Mouse (Mus musculus) heart, adult 9 months (tissue): ENCODE results near the gene Snapc2.
"Not testable (repeated sequence)": the region's sequence is repeated elsewhere in the genome, so short reads cannot be mapped to it uniquely, and the experiment has no call there.

ENCODE experiments used
- DNase-seq, 2 experiments: peaks; one replicate each; pipeline ENCODE4 v3.0.0; 2022; ENCODE audit warnings: low spot score in 2 of 2

The Snapc2 gene

DNA sequence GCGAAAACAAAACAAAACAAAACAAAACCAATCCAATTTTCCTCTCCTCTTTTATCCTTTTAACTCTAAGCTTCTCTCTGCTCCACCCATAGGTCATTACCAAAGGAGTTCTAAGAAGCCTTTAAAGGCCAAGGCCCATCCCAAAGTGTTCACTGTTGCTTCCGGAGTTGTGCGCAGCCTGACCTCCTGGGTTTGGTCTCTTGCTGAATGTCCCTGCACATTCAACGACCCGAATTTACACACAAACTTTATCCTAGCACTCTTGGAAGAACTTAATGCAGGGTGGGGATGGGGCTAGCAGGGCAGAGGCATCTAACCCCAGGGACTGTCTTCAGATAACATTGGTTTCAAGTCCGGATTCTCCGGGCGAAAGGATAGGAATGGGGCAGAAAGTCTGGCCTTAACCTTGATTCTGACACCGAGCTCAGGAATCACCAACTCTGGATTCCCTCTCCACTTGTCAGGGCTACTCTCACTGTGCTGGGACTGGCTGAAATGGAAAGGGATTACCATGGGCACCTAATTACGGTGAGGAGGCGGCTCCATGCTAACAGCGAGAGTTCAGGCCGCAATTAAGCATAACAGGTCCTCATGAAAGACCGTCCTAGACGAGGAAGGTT is 15.0 kb upstream of the Snapc2 start:
- DNase-seq, result peak in 1 of 2 experiments; percentile 35

DNA sequence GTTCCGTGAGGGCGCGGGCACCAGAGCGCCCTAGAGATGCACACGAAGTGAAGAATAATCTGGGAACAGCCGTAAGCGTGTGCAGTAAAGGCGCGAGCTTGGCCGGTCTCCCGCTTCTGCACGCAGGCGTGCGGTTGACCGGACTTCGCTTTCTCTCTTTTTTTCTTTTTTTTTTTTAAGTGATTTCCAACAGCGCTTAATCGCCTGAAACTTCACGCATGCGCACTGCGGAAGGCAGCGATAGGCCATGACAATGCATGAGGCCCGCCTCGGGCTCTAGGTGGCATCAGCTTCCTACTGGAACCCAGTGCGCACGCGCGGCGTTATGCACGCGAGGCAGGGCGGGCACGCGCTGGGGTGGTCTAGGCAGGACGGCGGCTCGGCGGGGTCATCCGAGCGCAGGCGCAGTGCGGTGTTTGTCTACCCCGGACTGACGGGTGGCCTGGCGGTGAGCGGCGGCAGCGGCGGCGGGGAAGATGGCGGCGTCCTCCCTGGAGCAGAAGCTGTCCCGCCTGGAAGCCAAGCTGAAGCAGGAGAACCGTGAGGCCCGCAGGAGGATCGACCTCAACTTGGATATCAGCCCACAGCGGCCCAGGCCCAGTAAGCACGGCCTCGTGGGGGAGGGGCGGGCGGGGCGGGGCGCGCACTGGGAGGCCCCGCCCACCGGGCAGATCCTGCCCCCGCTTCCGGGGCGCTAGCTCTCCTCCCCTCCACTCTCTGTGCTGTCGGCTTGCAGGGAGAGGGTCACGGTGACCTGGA is 14.3 kb upstream of the Snapc2 start, which contains the start of the genes Map2k7 and Gm49320:
TSS of gene Map2k7 (plus strand) at position 307 of the 759 bp plus-strand sequence.
TSS of gene Gm49320 (plus strand) at position 432 of the 759 bp plus-strand sequence.
- DNase-seq, result peak; percentile 100

DNA sequence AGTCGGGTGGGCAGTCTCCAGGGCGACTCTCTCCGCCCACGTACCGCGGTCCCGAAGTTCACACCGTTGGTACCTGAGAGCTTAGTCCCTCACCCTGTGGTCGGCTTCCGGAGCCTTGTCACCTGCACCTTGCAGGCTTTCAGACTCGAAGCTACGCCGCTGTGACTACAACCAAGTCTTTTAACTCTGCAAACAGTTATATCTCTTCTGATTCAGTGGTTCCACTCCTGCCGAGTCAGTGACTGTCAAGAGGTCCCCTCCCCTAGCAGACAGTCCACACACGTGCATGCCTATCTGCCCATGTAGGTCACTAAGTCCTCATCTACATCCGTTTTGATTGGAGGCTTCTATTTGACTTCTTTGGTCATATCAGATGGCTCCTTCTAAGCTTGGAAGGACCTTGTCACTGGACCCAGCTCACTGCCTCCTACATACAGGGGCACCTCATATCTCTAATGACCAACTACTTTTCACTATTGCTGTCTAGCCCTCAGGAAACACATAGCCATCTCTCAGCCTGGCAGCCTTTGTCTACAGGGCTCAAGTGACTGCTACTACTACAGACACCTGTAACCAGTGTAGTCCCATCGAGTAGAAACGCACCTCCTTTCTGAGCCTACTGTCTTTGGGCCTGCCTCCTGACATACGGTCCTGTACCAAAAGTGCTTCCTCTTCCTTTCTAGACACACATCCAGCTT is 13.5 kb upstream of the Snapc2 start:
- peak in 1 of 2 experiments; percentile 25 for DNase-seq

DNA sequence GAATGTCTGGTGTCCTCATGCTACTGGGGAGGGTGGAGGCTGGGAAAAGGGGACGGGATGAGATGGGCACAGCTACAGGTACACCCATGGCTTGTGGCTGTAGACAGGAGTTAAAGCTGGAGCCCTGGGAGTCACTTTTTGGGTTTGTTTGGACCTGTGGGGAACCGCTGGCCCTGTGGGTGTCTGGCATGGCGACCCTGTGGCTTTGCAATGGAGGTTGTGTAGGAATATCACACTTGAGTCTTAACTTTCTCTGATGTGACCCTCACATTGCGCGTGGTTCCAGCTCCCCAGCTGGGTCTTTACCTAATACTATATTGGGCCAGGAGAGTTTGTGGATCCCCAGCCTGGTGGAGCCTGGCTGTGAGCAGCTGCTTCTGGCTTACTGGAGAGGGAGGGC is 7.8 kb upstream of the Snapc2 start:
- no peak for DNase-seq

DNA sequence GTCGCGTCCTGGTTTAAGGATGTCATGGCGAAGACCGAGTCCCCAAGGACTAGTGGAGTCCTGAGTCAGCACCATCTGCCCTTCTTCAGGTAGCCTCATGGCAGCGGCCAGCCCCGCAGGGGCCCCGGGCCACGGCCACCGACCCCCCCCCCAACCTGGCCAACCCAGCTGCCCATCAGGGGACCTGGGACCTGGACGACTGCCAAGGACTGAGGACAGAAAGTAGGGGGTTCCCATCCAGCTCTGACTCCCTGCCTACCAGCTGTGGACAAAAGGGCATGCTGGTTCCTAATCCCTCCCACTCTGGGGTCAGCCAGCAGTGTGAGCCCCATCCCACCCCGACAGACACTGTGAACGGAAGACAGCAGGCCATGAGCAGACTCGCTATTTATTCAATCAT is 7.1 kb upstream of the Snapc2 start:
- no peak for DNase-seq

DNA sequence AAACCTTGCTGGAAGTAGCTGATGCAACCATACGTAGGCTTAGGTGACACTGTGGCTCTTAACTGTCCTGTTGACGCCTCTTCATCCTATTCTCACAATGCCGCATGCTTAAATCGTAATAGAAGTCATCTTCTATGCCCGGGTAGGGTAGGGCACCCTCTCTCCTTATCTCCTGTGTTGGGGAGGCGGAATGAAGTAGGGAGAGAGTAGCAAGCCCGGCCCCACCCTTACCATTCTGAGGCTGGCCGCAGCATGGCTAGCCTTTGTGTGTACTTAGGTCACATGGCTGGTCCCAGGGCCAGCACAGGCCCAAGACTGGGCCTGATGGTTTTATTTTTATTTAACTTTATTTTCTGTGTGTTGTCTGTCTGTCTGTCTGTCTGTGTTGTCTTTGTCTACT is 5.6 kb upstream of the Snapc2 start:
- DNase-seq, result no peak

DNA sequence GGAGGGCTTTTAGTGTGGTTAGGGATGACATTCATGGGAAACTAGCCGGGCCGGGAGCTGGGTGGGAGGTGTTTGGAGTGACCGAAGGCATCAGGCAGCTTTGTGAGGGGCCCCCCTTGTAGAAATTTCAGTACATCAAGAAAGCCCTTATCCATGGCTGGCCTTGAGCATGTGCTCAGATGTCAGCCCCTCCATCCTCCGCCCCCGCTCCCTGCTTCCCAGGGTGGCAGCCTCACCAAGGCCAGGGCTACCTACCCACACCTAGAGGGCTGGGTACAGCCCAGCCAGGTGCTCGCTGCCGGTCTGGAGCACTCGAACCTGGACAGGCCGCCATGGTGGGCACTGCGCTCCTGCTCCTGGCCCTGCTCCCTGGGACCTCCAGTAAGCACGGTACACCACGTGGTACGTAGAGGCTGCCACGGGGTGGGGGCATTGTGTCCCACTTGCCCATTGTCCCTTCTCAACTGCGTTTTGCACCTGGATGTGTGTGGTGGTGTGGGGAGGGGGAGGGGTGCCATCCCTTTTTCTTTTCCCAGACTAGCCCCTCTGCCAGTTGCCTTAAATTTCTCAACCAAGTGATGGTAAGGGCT is 4.8 kb upstream of the Snapc2 start, which contains the start of gene Tgfbr3l:
TSS of gene Tgfbr3l (plus strand) at position 264 of the 590 bp plus-strand sequence.
- DNase-seq, result no peak

DNA sequence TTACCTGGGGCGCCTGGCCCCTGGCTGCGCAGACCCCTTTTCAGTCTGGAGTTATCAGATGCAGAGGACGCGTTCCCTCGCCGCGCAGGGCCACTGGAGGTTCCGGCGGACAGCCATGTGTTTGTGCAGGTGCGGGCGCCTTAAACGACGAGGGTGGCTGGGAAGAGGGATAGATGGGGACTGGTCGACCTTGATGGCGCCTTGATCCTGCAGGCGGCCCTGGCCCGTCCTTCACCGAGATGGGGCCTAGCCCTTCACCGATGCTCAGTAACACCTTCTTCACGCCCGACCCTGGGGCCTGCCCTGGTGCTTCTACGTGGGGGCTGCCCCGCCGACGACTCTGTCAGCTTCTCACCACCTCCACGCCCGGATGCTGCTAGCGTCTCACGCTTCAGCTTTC is 3.7 kb upstream of the Snapc2 start:
- no peak for DNase-seq

DNA sequence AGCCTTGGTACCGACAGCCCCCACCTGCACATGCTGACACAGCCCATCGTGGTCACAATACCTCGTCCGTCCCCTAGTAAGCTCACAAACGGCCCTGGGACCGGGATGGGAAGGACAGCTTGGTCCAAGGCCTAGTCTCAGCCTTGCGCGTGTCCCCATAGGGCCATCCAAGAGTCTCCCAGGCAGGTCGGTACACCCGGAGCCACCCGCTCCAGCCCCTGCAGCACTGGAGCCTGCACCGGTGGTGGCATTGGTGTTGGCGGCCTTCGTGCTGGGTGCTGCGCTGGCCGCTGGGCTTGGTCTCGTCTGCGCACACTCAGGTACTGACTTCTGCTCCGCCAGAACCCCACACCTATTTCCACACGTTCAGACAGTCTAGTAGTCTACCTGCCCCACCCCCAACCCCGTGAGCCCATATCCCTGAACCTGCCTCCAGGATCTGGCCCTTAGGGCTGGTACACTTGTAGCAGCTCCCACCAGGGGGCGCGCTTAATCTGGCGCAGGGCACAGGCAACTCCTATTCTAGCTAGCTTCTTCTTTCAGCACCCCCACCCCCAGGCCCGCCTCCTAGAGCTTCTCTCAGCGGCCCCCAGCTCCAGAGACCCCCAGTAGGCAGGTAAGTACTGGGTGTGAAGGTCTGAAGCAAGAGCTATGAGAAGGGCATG is 2.4 kb upstream of the Snapc2 start:
- DNase-seq, result peak; percentile 52 to 74

DNA sequence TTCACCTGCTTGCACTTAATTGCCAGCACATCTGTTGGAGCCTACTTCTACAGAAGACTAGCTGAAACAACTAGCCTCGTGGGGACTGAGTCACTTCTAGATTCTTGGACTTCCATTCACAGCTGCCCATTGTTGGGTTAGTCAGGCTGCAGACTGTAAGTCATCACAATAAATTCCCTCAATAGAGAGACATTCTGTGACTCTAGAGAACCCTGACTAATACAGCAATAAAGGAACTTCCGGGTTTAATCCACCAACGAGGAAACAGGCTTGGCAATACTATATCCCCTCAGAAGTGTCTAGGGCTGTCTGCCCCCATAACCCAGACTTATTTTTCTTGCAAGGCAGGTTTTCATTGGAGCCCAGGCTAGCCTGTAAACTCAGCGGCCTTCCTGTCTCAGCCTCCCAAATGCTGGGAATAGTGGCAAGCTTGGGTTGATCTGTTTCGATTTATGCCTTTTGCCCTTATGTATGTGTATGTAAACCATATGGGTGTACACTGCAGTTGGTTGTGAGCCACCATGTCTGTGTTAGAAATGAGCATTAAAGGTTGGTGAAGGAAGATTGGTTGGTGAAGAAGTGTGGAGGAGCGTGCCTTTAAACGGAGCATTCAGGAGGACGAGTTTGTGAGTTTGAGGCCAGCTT is 642 bp upstream of the Snapc2 start:
- DNase-seq, result no peak

DNA sequence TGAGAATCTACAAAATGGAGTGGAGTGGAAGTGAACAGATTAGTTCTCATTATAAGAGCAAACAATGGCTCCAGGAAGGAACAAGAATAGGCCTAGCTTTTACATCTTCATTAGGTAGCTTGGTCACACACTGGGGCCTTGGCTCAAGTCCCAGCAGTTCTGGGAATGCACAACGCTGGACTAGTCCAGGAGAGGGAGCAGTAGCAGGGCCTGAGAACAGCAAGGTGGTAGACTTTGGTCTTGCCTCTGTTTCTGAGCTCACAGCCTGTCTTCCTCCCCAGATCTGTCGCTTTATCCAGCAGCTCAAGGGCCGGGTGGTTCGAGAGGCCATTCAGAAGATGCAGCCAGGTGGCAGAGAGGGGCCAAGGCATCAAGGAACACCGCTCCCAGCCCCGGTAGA is 1.1 kb downstream of the Snapc2 start:
- DNase-seq, result peak in 1 of 2 experiments; percentile 42

DNA sequence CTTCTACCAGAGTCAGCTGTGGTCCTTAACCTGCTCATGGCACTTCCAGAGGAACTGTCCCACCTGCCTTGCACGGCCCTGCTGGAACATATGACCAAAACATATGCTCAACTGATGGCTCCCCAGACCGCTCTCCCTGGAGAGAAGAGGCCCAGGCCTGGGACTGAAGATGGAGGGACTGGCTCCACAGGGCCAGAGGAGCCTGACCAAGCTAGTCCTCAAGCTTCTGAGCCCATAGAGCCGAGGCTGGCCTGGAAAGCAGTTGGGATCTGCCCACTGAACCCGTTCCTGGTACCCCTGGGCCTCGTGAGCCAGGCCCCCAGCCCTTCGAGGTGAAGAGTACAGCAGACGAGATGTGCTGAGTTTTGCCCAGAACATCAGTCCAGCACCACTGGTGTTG is 2.6 kb downstream of the Snapc2 start:
- DNase-seq, result not testable (repeated sequence)

DNA sequence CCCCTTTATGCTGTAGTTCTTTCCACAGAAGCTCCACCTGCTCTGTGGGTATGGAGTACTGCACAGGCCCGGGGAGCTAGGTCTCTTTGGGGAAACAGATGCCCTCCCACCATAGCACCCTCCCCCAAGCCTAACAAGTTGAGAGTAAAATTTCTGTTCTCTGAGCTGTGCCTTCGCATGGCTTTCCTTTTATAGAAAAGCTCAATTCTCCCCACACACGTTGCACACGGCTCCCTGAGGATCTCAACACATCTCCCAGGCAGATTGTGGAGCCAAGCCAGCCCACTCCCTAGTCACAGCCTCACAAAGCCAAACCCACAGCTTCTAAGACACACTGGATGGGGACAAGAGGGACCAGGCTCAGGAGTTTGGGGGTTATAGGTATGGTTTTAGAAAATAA is 4.0 kb downstream of the Snapc2 start:
- DNase-seq, result no peak

DNA sequence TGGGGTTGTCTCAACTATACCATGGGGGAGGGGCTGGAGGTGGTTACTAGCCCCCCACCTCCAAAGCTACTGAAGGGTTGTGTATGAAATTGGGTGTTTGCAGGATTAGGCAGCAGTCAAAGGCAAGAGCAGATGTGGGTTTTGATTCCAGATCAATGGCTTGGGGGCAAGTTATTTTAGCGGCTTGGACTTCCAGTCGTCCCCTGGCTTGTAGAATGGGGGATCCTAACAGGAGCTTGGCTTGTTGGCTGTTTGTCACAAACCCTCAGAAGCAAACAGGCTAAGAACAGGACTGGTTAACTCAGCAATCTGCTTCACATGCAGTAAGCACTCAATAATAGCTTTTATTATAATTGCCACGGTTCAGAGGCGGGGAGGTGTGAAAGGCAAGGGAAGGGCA is 4.5 kb downstream of the Snapc2 start:
- DNase-seq, result no peak

DNA sequence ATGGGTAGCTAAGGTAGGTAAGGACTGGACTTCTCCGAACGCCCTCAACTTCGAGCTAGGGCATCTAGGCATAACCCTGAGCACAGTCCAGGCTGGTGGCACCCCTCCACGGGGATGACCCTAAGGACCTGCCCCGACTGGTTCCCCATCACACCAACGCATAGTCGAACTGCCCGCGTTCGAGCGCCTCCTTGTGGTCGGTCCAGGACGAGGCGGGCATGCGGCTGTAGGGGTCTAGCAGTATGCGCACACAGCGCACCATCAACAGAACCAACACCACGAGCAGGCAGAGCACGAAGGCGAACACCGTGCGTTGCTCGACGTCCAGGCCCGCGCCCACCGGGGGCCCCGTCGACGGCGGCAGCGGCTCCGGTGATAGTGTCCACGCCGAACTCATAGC is 5.4 kb downstream of the Snapc2 start:
- DNase-seq, result peak; percentile 40 to 48

DNA sequence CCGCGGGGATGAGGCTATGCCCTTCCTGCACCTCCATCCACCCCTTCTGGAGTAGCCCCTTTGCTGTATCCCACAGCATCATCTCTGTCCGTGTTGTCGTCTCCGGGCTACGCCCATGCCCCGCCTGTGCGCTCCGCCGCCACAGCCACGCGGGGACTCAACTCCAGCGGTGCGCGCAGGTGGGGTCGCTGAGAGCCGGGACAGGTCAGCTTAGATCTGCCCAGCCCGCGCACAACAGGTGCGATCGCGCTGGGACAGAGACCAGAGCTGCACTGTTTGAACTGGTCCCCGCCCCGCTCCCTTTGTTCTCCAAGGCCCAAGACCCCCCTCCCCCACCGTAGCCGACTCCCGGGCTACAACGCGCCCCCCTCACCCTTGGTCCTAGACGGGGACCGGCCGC is 5.8 kb downstream of the Snapc2 start:
- DNase-seq, result no peak

DNA sequence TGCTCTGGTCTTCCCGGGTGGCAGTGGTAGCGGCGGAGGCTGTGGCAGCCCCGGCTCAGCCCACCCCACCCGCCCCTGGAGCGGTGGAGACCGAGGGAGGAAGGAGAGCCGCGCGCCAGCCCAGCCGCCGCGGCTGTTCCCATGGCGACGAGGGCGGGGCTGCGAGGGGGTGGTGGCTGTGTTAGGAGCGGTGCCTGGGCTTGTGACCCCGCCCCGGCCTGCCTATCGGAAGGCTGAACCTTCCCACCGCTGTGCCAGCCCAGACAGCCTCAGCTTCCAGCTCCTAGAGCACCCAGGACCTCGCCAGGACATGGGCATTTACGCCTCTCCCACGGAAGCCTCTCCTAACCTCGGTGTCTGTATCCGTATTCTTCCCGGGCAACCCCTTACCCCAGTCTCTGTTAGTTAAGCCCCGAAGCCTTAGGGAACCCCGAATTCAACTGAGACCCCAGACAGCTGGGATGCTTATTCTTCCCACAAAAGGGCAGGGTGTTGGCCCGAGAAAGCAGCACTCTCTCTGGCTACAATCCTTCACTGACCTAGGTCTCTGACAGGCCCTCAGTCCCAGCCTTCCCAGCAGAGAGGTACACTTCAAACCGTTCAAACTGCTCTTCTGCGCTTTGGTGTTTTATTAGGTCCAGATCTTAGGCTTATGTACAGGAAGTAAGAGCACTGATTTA is 6.4 kb downstream of the Snapc2 start, which contains the start of gene Ctxn1:
TSS of gene Ctxn1 (minus strand) at position 150 of the 680 bp plus-strand sequence.
- peak; percentile 89 to 92 for DNase-seq

DNA sequence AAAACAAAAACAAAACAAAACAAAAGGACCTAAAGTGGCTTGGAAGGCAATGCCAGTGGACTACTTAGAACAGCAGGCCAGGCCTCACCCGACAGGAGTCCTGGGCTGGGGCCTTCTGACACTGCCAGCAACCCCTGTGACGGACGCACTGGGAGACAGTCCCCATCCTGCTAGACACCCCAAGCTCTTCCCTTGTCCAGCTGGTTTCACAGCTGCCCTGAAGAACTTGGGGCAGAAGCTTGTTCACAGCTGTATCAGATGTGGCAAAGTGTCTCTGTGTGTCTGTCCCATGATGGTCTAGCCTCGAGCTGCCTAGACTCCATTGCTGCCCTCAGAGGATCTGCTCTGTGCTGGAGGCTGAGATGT is 6.9 kb downstream of the Snapc2 start:
- DNase-seq, result no peak

DNA sequence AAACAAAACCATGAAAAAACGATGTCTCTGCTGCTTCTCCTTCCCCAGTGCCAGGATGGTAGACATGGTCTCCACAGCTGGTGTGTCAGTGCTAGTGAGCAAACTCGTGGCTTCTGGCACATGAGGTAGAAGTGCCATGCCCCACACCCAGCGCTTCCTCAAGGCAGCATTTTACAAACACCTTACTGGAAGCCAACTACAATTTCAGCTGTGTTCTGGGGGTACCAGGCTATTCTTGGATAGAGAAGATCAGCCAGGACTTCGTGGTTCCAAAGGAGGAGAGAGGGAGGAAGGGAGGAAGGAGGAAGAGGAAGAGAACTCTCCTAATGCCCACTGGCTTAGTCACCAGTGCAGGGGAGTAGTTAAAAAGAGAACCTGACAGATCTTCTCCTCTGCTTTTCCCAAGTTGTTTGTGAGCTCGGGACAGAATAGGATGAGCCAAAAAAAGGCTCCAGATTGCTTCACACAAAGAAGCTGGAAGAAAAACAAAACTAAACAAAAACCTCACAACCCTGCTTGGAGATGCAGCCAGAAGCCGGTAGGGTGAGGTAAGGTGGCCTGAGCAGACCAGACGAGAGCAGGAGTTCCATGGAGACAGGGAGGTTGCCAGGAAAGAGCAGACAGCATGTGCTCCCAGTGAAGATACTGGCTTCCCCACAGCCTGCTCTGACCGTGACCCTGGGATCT is 10.4 kb downstream of the Snapc2 start:
- no peak for DNase-seq
